Mouse (Mus musculus): ENCODE measurements around the gene F13a1. TPM values are rescaled to one million over a fixed set of nuclear protein-coding genes. Genes with fewer than 3 reads are reported as not detected.

Gene F13a1
- polyA plus RNA-seq (2017; shearing (Covaris generic)), result 2.5 TPM

GRCm38 (mm10) chr13:37050126-37050525 lies at the start of gene F13a1:
TSS of gene F13a1 (minus strand) at chr13:37050244.

All from inflammation-experienced regulatory T-cells, adult 16 weeks (primary cell).